Mouse (Mus musculus) small intestine, adult 2 months (tissue): ENCODE measurements around the gene Cnn1.

Source experiments
- CTCF ChIP-seq: fragments of 200-500 bp; IDR thresholded peaks from 2 replicates; pipeline ENCODE4 v1.5.1; 2012; ENCODE audit warnings: low read depth, mild to moderate bottlenecking, control low read depth, inconsistent platforms, low read length, moderate library complexity, mixed read lengths; ENCODE audit not compliant: insufficient replicate concordance, insufficient read length; ENCODE audit errors: extremely low read depth
- POLR2A ChIP-seq: fragments of 200-500 bp; IDR thresholded peaks from 2 replicates; pipeline ENCODE4 v1.6.1; 2012; ENCODE audit warnings: low read depth, mild to moderate bottlenecking, control low read depth, inconsistent platforms, low read length, moderate library complexity

GRCm38 (mm10) chr9:22054411-22055076 lies 44.5 kb upstream of the Cnn1 start:
- peak; percentile 63; the same call in 1 of the 2 replicates for TF ChIP-seq CTCF
- no peak for TF ChIP-seq POLR2A
